Mouse (Mus musculus): ENCODE data around the gene Scap. TPM values are rescaled to one million over a fixed set of nuclear protein-coding genes. Genes with fewer than 3 reads are reported as not detected.

Gene Scap
- total RNA-seq, 2 experiments from 2014 or later: 13.9 to 16.4 TPM

Other genes with a start within 250 kb of the Scap start
- gene Smarcc1, start 215.6 kb upstream of the Scap start, total RNA-seq (2021): 10 to 100 TPM; 23.4 to 24.3 TPM
- gene Dhx30, start 215.5 kb upstream of the Scap start, total RNA-seq (2021): 10 to 100 TPM; 31.6 to 32.5 TPM
- gene Cspg5, start 89.5 kb upstream of the Scap start, total RNA-seq (2021): under 1 TPM; 0.23 to 0.24 TPM
- 1 to 10 TPM; 1.8 to 2.2 TPM for gene Elp6, start 28.1 kb upstream of the Scap start, total RNA-seq (2021)
- 10 to 100 TPM in 1 of 2 experiments, 1 to 10 TPM in 1; 9.3 to 10.9 TPM for gene Ptpn23, start 74.9 kb downstream of the Scap start, total RNA-seq (2021)
- not detected for gene Ngp, start 86.5 kb downstream of the Scap start, total RNA-seq (2021)
- gene Klhl18, start 143.4 kb downstream of the Scap start, total RNA-seq (2021): 1 to 10 TPM; 7.0 to 7.7 TPM
- gene Kif9, start 143.7 kb downstream of the Scap start, total RNA-seq (2021): not detected
- gene Setd2, start 199.3 kb downstream of the Scap start, total RNA-seq (2021): 10 to 100 TPM; 25.8 to 26.9 TPM

All from gastrocnemius, adult 18-20 months (tissue).